Mouse (Mus musculus) thymus, adult 2 months (tissue): ENCODE measurements around the gene Rcor2.

Experiments
- CTCF ChIP-seq: fragments of 200-500 bp; IDR thresholded peaks from 2 replicates; pipeline ENCODE4 v1.5.1; 2012; ENCODE audit warnings: mild to moderate bottlenecking, control low read depth, low read length, moderate library complexity, borderline replicate concordance; ENCODE audit not compliant: control insufficient read depth, poor library complexity, insufficient read depth; ENCODE audit errors: extremely low read depth
- POLR2A ChIP-seq: fragments of 200-500 bp; IDR thresholded peaks from 2 replicates; pipeline ENCODE4 v1.6.1; 2012; ENCODE audit warnings: mild to moderate bottlenecking, low read length, control low read depth, moderate library complexity; ENCODE audit not compliant: control insufficient read depth, poor library complexity, insufficient read depth; ENCODE audit errors: extremely low read depth

- no peak for TF ChIP-seq POLR2A
- TF ChIP-seq CTCF = no peak
These were observed 43.6 kb downstream of the Rcor2 start for GRCm38 (mm10) chr19:7310704-7311103.
